Mouse (Mus musculus) T-helper 17 cell (primary cell): Measurements from ENCODE around the gene Cela3a.
"Not testable (repeated sequence)": the region's sequence is repeated elsewhere in the genome, so short reads cannot be mapped to it uniquely, and the experiment has no call there.

Source experiments
- in situ Hi-C, 2 experiments: fragments of 300-600 bp; cut with MboI, MseI; formaldehyde crosslinking; loops; 1 replicate in 1 of 2; 2 replicates in 1 of 2; pipeline ENCODE4 v1.15.1; 2025; ENCODE audit warnings: high pct_unique_total_duplicates in 2 of 2

Cela3a gene

DNA sequence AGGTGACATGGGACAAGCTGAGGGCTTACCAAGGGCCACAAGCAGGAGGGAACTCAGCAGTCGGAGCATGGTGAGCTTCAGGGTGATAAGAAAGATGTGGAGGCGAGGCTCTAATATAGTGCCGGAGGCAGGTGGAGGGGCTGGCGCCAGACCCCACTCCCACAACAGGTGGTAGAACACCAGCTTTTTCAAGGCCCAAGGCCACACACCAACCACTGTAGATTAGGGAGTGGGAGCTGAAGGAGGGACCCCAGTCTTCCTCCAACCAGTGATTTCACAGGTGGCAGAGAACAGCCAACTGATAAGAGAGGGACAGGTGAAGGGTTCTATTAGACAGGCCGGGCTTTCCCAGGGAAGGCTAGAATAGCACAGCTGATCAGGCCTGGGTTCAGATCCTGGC lies at the start of gene Cela3a:
Gene Cela3a, minus strand, starts transcription at position 101 of the 400 bp plus-strand sequence.
- in situ Hi-C loops, result loop anchor here in 1 of 2 experiments (10.0 kb wide), 1 partner anchor 325 kb away; no protein-coding TSS in a partner anchor

DNA sequence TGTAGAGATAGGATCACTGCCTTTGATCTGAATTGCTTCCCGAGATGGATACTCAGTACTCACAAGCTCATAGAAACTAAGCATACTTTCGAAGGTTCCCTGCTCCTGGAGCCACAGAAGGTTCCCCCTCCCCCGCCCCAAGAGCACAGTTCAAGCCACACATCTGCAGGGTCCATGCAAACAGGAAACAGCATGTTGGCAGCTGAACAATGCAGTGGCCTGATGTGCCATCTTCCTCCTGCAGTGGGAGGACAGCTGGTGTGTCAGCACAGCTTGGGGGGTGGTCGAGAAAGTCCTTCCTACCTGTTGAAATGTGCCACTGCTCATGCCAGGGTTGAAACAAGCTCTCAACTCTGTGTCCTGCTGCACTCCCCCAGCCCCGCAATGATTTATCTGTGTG lies 49.3 kb upstream of the Cela3a start:
- in situ Hi-C loops, result loop anchor here (5.0 kb wide), 2 partner anchors 78 to 83 kb away; no protein-coding TSS in a partner anchor

DNA sequence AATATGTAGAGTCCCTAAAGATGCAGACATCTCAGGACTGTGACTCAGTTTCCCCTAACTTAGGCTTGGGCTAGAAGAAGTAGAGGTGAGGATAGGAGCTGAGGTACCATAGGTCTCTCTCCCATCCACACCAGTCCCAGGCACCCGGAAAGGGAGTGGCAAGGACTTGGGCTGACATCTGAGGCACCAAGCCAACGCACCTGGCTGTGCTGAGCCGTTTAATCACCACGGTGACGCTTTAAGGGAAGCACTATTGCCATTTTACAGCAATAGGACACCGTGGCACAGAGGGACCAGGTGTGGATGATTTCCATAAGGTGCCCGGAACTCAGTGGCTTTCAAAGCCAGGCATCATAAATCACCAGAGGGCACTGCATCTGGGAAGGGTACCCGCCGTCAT lies 48.7 kb upstream of the Cela3a start:
- in situ Hi-C loops, result loop anchor here (5.0 kb wide), 2 partner anchors 79 to 84 kb away; no protein-coding TSS in a partner anchor

DNA sequence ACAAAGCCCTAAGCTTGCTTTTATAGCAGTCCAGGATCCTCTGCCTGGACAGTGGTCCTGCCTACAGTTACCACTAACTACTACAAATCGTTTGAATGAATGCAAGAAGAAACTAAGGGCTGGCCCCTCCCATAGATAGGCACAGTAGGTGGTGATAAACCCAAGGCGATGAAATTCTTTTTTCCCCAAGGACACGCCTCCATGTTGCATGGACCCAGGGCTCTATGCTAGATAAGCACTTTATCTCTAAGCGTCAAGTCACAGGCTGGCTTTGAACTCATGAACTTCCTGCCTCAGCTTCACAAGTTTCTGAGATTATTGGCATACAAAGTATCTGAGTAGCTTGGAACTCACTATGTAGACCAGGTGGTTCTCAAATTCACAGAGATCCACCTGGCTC lies 47.7 kb upstream of the Cela3a start:
- in situ Hi-C loops, result loop anchor here (5.0 kb wide), 2 partner anchors 80 to 85 kb away; no protein-coding TSS in a partner anchor

DNA sequence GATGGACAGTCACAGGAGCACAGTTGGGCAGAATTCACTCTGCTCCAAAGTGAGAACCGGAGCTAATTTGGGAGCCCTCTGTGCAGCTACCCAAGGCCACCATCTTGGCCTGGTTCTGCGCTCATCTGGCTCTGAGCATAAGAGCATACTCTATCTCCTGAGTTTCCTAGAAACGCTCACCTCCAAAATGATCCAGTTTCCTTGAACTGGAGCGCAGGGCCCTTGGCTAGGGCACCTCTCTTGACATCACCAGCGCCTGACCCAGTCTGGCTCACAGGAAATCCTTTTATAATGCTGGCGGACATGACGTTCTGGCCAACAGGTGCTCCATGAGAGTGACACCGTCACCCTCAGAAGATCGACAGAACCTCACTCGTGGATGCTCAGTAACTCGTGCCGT lies 47.0 kb upstream of the Cela3a start:
- in situ Hi-C loops, result loop anchor here (5.0 kb wide), 2 partner anchors 81 to 86 kb away; no protein-coding TSS in a partner anchor

DNA sequence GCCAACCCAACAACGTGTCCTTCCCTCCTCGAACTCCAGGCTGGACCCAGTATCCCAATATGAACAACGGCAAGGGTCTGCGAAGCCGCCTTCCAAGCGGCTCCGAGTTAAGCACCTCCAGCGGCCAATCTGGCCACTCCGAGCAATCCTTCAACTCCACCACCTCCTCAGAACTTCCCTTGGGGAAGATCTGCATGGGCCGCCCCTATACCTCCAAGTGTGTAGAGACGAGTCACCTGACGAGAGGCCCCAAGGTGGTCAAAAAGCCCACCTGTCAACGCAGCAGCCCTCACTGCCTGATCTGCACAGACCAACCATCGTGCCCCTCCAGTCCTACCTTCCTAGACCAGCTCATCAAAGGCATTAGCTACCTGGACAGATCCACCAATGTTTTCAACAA lies 45.0 kb upstream of the Cela3a start:
- in situ Hi-C loops, result no loop called here

DNA sequence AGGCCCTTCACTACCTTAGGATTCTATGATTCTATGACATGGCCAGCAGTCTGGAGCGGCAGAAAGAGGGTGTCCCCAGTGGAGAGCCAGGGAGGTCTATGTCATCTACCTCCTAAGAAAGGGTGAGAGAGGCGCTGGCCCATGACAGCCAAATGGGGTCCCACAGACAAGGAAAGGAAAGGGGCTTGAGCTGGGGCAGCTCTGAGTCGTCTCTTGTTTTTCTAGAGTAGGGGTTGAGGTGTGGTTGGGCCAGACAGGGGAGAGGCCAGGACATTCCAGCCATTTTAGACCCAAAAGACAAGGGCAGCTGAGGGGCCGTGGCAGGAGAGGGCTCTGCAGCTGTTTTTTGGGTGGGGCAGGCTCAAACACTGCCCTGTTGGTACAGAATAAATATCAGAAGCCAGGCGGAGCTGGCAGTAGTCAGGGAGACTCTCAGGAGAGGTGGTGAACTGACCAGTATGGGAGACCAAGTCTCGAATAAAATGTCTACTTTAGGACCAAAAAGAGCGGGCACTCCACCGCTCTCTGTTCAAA lies 43.7 kb upstream of the Cela3a start, which contains the start of gene 1700013G24Rik:
Gene 1700013G24Rik, plus strand, starts transcription at position 51 of the 534 bp plus-strand sequence.
- in situ Hi-C loops, result no loop called here

DNA sequence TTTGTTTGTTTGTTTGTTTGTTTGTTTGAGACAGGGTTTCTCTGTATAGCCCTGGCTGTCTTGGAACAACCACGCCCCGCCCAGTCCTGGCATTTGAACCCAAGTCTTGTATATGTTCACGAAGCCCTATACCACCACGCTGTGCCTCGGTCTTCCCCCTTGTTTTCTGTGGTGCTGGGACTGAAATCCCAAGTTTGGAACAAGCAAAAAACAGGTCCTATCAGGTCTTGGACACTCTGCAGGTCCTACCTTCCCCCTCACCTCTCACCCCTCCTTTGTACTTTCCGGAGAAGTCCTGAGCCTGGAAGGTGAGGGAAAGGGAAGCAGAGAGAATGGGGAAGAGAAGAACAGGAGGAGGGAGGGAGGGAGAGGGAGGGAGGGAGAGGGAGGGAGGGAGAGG lies 42.6 kb upstream of the Cela3a start:
- in situ Hi-C loops, result no loop called here

DNA sequence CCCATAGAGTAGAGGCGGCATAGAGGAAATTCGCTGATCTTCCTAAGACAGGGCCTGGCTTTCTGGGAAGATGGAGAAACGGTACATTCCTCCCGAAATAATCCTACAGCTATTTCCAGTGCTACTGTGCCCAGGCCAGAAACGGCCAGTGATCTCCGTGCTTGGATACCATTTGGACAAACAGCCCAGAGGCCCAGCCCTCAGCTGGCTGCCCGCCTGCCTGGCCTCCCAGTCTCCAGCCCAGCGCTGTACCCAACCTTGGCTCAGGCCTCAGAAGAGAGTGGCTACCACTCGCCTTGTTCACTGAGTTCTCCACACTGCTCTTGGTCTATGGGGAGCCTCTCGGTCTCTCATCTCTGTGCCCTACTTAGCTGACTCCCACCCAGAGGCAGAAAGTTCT lies 40.1 kb upstream of the Cela3a start:
- in situ Hi-C loops, result loop anchor here in 1 of 2 experiments (10.0 kb wide), 1 partner anchor 205 kb away; no protein-coding TSS in a partner anchor

DNA sequence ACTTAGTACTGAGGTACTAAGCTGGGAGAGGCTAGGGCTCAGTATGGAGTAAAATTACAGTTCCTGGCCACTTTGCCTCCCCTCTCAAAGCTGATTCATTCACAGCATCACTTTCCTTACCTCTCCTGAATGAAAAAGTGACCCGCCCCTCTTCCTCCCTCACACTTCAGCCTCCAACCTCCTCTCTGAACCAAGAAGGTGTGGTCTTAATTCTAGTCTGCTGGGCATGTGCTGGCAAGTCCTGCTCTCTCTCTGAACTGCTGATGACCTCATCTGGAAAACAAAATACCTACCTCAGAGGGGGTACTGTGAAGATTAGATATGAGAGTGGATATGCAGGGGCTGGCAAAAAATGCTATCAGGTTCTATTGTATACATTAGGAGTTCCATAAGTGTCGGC lies 39.5 kb upstream of the Cela3a start:
- in situ Hi-C loops, result loop anchor here in 1 of 2 experiments (10.0 kb wide), 1 partner anchor 206 kb away; no protein-coding TSS in a partner anchor

DNA sequence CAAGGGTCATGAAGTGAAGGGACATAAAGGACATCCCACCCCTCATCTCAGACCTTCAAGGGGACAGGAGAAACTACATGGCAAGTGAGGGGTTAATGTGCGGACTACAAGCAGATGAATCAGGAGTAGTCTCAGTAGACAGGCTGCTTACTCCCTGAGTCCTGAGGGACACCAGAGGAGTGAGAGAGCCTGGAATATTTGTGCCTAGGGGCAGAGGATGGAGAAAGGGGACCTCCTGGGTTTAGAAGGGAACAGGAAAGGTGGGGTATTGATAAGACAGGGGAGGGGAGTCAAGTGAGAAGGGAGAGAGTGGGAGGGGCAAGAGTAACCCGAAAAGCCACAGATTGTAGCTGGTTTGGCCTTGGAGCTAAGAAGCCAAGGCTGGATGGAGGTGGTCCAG lies 39.0 kb upstream of the Cela3a start:
- in situ Hi-C loops, result loop anchor here in 1 of 2 experiments (10.0 kb wide), 1 partner anchor 206 kb away; no protein-coding TSS in a partner anchor

DNA sequence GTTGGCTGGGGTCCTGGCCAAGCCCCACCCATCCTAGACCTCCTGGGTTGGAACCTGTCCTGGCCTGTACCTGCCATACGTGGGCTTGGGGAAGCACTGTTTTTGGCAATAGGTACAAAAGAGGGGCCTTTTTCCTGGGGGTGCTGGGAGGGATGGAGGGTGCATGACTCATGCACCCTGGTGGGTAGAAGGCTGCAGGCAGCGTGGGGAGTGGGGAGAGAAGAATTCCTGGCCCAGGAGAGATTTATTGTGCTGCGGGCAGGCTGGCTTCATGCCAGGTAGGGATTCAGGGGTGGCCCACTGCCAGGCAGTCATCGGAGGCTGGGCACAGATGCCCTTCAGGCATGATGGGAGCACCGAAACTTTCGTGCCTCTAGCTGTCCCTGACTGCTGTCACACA lies 38.6 kb upstream of the Cela3a start:
- in situ Hi-C loops, result loop anchor here in 1 of 2 experiments (10.0 kb wide), 1 partner anchor 207 kb away; no protein-coding TSS in a partner anchor

DNA sequence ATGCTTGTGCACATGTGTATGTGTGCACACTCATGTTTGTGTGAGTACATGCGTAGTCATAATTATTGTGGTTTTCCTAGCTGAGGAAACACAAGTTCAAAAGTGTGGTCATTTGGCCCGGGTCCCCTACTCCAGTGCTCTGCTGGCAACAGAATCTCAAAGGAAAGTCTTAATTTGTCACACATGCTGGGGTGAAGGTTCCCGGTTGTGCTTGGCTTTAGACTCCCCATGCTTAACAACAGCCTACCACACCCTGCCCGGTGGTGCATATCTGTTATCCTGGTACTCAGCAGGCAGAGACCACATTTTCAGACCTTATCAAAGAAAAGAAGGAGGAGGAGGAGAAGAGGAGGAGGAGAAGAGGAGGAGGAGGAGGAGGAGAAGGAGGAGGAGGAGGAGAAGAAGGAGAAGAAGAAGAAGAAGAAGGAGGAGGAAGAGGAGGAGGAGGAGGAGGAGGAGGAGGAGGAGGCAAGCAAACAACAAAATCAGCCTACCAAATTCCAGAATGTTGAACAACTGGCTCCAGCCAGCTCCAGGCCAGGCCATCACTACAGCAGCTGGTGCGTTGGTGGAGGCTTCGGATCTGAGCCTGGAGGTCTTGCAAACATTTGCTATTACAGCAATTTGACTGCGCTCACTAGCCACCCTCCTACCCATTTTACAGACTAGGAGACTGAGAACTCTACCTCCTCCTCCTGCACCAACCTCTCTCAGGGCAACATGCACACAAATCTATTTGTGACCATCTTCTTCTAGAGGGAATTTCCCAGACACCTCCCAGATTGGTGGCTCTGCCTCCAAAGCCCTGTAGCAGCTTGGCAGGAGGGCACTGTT lies 38.0 kb upstream of the Cela3a start:
- in situ Hi-C loops, result loop anchor here in 1 of 2 experiments (10.0 kb wide), 1 partner anchor 207 kb away; no protein-coding TSS in a partner anchor

DNA sequence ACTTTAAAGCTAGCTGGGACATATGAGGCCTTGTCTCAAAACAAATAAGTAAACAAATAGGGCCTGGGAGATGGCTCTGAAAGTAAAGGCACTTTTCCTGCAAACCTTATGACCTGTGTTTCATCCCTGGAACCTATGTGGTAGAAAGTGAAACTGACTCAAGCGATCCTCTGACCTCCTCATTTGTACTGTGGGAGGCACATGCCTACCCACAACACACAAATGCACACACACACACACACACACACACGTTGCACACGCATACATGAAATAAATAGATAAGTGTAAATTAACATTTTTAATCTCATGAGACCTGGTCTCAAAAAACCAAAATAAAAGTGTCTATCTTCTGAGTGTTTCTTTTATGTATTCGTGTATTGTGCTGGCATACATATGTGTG lies 36.3 kb upstream of the Cela3a start:
- in situ Hi-C loops, result loop anchor here in 1 of 2 experiments (10.0 kb wide), 1 partner anchor 209 kb away; no protein-coding TSS in a partner anchor

DNA sequence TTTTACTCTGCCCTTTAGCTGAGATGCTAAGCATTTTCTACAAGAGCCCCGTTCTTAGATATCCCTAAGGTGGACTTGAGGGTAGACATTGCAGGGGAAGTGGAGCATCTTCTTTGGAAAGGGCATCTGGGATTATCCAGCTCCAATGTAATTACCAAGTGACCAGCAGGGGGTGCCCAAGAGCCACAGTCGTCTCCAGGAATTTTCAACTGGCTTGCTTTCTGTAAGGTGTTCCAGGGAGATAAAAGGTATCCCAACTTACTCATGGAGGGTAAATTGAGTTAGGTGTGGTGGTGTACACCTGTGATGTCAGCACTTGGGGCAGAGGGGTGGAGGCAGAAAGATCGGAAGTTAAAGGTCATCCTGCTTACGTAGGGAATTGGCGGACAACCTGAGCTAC lies 34.0 kb upstream of the Cela3a start:
- in situ Hi-C loops, result loop anchor here in 1 of 2 experiments (10.0 kb wide), 1 partner anchor 211 kb away; no protein-coding TSS in a partner anchor

DNA sequence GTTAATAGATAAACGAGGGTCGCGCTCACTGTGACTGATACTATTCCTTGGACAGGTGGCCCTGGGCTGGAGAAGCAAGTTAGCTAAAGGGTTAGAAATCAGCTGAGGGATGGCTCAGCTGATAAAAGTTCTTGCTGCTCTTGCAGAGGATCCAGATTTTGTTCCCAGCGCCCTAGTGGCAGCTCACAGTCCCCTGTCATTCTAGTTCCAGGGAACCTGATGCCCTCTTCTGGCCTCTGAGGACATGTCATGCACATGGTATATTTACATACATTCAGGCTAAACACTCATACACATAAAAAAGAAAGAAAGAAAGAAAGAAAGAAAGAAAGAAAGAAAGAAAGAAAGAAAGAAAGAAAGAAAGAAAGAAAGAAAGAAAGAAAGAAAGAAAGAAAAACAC lies 31.7 kb upstream of the Cela3a start:
- in situ Hi-C loops, result loop anchor here in 1 of 2 experiments (10.0 kb wide), 1 partner anchor 213 kb away; no protein-coding TSS in a partner anchor

DNA sequence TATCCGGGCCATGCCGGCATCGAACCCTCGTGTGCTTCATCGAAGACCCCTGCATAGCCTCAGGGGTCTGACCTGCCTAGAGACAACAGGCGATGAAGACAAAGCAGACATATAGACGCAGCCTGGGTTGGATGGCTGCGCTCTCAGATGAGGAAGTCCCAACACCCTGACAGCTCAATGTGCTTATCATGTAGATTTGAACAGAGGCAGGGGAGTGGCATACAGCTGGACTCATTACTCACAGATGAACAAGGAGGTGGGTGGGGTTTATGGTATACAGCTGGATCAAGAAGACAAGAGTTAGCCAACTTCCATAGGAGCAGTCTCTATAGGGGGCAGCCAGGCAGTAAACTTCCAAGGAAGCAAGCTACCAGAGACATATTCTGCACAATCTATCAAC lies 29.3 kb upstream of the Cela3a start:
- in situ Hi-C loops, result loop anchor here in 1 of 2 experiments (5.0 kb wide), 1 partner anchor 108 kb away; no protein-coding TSS in a partner anchor

DNA sequence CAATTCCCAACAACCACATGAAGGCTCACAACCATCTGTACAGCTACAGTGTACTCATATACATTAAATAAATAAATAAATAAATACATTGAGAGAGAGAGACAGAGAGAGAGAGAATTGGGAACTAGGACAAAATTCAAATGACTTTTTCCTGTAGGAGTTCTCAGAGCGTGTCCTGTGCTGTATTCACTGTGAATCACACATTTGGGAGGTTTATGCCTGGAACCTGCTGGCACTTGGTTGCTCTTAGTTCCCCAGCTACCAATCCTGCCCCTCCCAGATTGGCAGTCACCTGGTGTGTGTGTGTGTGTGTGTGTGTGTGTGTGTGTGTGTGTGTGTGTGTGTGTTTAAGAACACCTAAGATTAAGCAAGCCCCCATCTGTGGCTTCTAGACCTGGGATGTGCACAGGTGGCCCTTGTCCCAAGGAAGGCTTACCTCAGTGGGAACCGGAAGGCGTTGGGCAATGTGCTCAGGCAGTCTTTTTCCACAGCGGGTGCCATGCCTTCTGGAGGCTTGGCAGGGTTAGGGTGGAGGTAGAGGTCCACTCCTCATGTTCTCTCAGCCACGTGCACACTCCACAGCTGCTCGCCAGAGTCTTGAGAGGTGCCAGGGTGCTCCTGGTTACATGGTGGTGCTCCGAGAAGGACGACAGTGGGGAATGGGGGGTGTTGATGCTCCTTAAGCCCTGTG lies 27.5 kb upstream of the Cela3a start:
- in situ Hi-C loops, result loop anchor here in 1 of 2 experiments (5.0 kb wide), 1 partner anchor 110 kb away; no protein-coding TSS in a partner anchor

DNA sequence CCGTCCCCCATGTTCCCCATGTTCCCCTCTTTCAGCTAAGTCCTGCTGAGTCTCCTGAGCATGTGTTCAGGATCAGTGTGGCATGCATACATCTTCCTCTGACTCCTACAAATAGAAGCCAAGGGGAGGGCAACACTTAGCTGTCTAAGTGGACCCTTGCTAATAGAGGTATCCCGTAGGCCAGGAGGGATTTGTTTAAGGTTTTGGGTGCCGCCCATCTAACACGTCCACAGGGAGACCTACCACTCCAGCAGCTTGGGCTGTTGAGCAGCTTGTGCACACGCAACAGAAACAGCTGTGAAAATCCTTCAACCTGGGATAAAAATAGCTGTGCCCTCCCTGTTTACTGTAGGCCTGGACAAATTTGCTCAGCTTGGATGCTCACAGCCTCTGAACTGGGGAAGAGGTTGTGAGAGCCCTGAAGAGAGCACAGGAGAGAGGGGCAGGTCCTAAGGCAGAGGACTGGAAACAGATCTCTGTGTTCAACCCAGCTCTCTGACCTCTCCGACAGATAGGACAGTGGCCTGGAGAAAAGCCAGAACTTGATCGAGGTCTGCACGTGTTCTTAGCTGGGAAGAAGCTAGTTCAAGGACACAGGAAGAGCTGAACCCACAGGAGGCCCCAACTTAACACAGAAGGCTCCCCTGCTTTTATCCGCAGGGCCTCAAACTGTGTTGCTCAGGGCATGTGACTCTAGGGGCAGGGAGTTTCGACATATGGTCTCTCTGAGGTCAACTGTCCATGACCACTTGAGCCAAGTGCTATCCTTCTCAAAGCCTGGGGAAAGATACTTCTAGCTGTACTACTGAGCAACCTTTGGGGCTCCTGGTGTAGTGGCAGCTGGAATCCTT lies 23.3 kb upstream of the Cela3a start:
- in situ Hi-C loops, result not testable (repeated sequence)

DNA sequence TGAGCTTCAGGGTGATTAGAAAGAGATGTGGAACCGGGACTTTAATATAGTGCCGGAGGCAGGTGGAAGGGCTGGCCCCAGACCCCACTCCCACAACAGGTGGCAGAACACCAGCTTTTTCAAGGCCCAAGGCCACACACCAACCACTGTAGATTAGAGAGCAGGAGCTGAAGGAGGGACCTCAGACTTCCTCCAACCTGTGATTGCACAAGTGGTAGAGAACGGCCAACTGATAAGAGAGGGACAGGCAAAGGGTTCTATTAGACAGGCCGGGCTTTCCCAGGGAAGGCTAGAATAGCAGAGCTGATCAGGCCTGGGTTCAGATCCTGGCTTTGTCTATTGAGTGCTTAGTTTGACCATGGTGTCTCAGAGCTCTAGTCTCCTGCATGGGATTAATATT lies 20.9 kb upstream of the Cela3a start, which contains the start of gene Cela3b:
Gene Cela3b, minus strand, starts transcription at position 39 of the 400 bp plus-strand sequence.
- in situ Hi-C loops, result no loop called here
